Mouse (Mus musculus): ENCODE results near the gene Shisa5. TPM values are rescaled to one million over a fixed set of nuclear protein-coding genes. Genes with fewer than 3 reads are reported as not detected.

The Shisa5 gene
- total and polyA plus RNA-seq, 3 experiments, result 41.0 to 71.7 TPM; not detected in 1

GRCm38 (mm10) chr9:109094553-109095136, 56.3 kb downstream of the Shisa5 start (continued):
- TF ChIP-seq ZKSCAN1 (IDR thresholded peaks at IDR 0.05; ENCODE audit: low read depth, low read length), result no peak

GRCm38 (mm10) chr9:109095137-109095982, 57.0 kb downstream of the Shisa5 start, which contains the start of gene Plxnb1:
TSS of gene Plxnb1 (plus strand) at chr9:109095389.
- DNase-seq (ENCODE audit: low read depth, low spot score), result no peak
- Histone ChIP-seq H3K79me2 (ENCODE audit: control insufficient read depth, insufficient read depth, low read length, poor library complexity) (no peaks in the 10 kb centered on the region), H3K9me3 (replicated peaks; ENCODE audit: insufficient read depth, low read length) (no peaks in the 10 kb centered on the region), H3K9ac (ENCODE audit: control insufficient read depth, low read depth, low read length, poor library complexity, severe bottlenecking) (no peak within 1 kb of the TSS), H3K27me3 (ENCODE audit: control insufficient read depth in 1 of 2, insufficient read depth in 2 of 2, low read length in 2 of 2) (no peaks in the 10 kb centered on the region), H3K27ac (ENCODE audit: control insufficient read depth, low read depth, low read length) (no peak within 1 kb of the TSS), H3K4me1 (ENCODE audit: control insufficient read depth in 1 of 2, insufficient read depth in 2 of 2, low read length in 2 of 2) (no peaks in the 10 kb centered on the region), H3K36me3 (ENCODE audit: control insufficient read depth in 1 of 2, insufficient read depth in 2 of 2, low read length in 2 of 2) (no peaks in the 10 kb centered on the region), H3K4me3 (ENCODE audit: control insufficient read depth in 1 of 2, insufficient read depth in 1 of 2, low read depth in 2 of 2, low read length in 2 of 2) (no peak within 1 kb of the TSS)
- TF ChIP-seq USF1 (IDR thresholded peaks at IDR 0.05; ENCODE audit: low read depth, low read length), result no peak
- no peak for TF ChIP-seq ZNF384 (IDR thresholded peaks at IDR 0.05; ENCODE audit: low read depth, low read length)
- no peak for TF ChIP-seq BHLHE40 (IDR thresholded peaks at IDR 0.05; ENCODE audit: borderline replicate concordance, low read depth, low read length)
- no peak for TF ChIP-seq ZMIZ1 (IDR thresholded peaks at IDR 0.05; ENCODE audit: low read depth, low read length)
- TF ChIP-seq MYB (IDR thresholded peaks at IDR 0.05; ENCODE audit: low read depth, low read length), result no peak
- TF ChIP-seq NRF1 (IDR thresholded peaks at IDR 0.05; ENCODE audit: insufficient read depth, low read depth, low read length, poor library complexity, severe bottlenecking), result no peak
- no peak for TF ChIP-seq UBTF (IDR thresholded peaks at IDR 0.05; ENCODE audit: borderline replicate concordance, insufficient read depth, low read depth, low read length)
- TF ChIP-seq GATA1 (IDR thresholded peaks at IDR 0.05; ENCODE audit: low read depth, low read length), result no peak
- no peak for TF ChIP-seq MEF2A (IDR thresholded peaks at IDR 0.05; ENCODE audit: extremely low read depth, insufficient replicate concordance, low read depth, low read length, poor library complexity, severe bottlenecking)

- H3K9me3 ChIP-seq (replicated peaks; ENCODE audit: insufficient read depth, low read length), result no peaks in the 10 kb centered on the region
- DNase-seq (ENCODE audit: low read depth, low spot score), result no peak
- H3K4me1 ChIP-seq (ENCODE audit: control insufficient read depth in 1 of 2, insufficient read depth in 2 of 2, low read length in 2 of 2), result no peaks in the 10 kb centered on the region
- TF ChIP-seq CTCF (IDR thresholded peaks at IDR 0.05 in 2 of 3, conservative IDR thresholded peaks at IDR 0.05 in 1 of 3; ENCODE audit: control insufficient read depth in 1 of 3, insufficient read depth in 1 of 3, low read depth in 2 of 3, low read length in 3 of 3, poor library complexity in 1 of 3, severe bottlenecking in 1 of 3) (no peak), E2F4 (IDR thresholded peaks at IDR 0.05; ENCODE audit: borderline replicate concordance, low read depth, low read length) (no peak), JUND (IDR thresholded peaks at IDR 0.05; ENCODE audit: low read depth, low read length) (no peak), HCFC1 (IDR thresholded peaks at IDR 0.05; ENCODE audit: low read depth, low read length) (no peak), TAL1 (IDR thresholded peaks at IDR 0.05; ENCODE audit: low read length) (no peak), MYB (IDR thresholded peaks at IDR 0.05; ENCODE audit: low read depth, low read length) (no peak), MEF2A (IDR thresholded peaks at IDR 0.05; ENCODE audit: extremely low read depth, insufficient replicate concordance, low read depth, low read length, poor library complexity, severe bottlenecking) (no peak), POLR2AphosphoS2 (IDR thresholded peaks at IDR 0.05; ENCODE audit: low read length) (no peak), EP300 (IDR thresholded peaks at IDR 0.05; ENCODE audit: low read depth in 1 of 2, low read length in 2 of 2) (no peak), ELF1 (IDR thresholded peaks at IDR 0.05; ENCODE audit: low read depth, low read length) (no peak), CHD2 (IDR thresholded peaks at IDR 0.05; ENCODE audit: low read length) (no peak), KAT2A (conservative IDR thresholded peaks at IDR 0.05; ENCODE audit: low read depth, low read length) (no peak), UBTF (IDR thresholded peaks at IDR 0.05; ENCODE audit: borderline replicate concordance, insufficient read depth, low read depth, low read length) (no peak), CHD1 (IDR thresholded peaks at IDR 0.05; ENCODE audit: low read depth, low read length) (no peak), NELFE (IDR thresholded peaks at IDR 0.05; ENCODE audit: low read depth, low read length) (no peak), RAD21 (IDR thresholded peaks at IDR 0.05; ENCODE audit: low read depth, low read length) (no peak), POLR2AphosphoS5 (IDR thresholded peaks at IDR 0.05; ENCODE audit: borderline replicate concordance, low read depth, low read length) (no peak), RCOR1 (IDR thresholded peaks at IDR 0.05; ENCODE audit: low read depth, low read length) (no peak)
- H3K27me3 ChIP-seq (ENCODE audit: control insufficient read depth in 1 of 2, insufficient read depth in 2 of 2, low read length in 2 of 2), result no peaks in the 10 kb centered on the region
- H3K4me3 ChIP-seq (ENCODE audit: control insufficient read depth in 1 of 2, insufficient read depth in 1 of 2, low read depth in 2 of 2, low read length in 2 of 2), result no peak overlapping the region
- no peaks in the 10 kb centered on the region for H3K36me3 ChIP-seq (ENCODE audit: control insufficient read depth in 1 of 2, insufficient read depth in 2 of 2, low read length in 2 of 2)
- no peaks in the 10 kb centered on the region for H3K79me2 ChIP-seq (ENCODE audit: control insufficient read depth, insufficient read depth, low read length, poor library complexity)
- no peak overlapping the region for H3K9ac ChIP-seq (ENCODE audit: control insufficient read depth, low read depth, low read length, poor library complexity, severe bottlenecking)
- no peak overlapping the region for H3K27ac ChIP-seq (ENCODE audit: control insufficient read depth, low read depth, low read length)
Measured at GRCm38 (mm10) chr9:109096251-109096661, 57.9 kb downstream of the Shisa5 start.

All from MEL (cell line).